Mouse (Mus musculus) kidney, adult 2 months (tissue): ENCODE data around the gene Slc25a26. TPM values are rescaled to one million over a fixed set of nuclear protein-coding genes. Genes with fewer than 3 reads are reported as not detected.

ENCODE experiments used
- DNase-seq: peaks from one replicate; pipeline ENCODE4 v3.0.0; 2021
- H3K27ac ChIP-seq: fragments of 200-500 bp; 2 replicates; pipeline ENCODE4 v1.5.1; 2012; ENCODE audit warnings: low read depth, low read length, control low read depth, inconsistent platforms; ENCODE audit not compliant: insufficient read depth
- H3K27me3 ChIP-seq: fragments of 200-500 bp; replicated peaks from 2 replicates; pipeline ENCODE4 v1.6.1; 2012; ENCODE audit warnings: mild to moderate bottlenecking, moderate library complexity, low read length, inconsistent platforms; ENCODE audit not compliant: control insufficient read depth, insufficient read depth
- H3K36me3 ChIP-seq: fragments of 200-500 bp; 2 replicates; pipeline ENCODE4 v1.6.1; 2012; ENCODE audit warnings: mild to moderate bottlenecking, moderate library complexity, low read length, inconsistent platforms; ENCODE audit not compliant: control insufficient read depth, insufficient read depth
- H3K4me1 ChIP-seq: fragments of 200-500 bp; 2 replicates; pipeline ENCODE4 v1.6.1; 2011; ENCODE audit warnings: low read length; ENCODE audit not compliant: control insufficient read depth, insufficient read depth
- H3K4me3 ChIP-seq: fragments of 200-500 bp; 2 replicates; pipeline ENCODE4 v1.5.1; 2011; ENCODE audit warnings: mild to moderate bottlenecking, low read depth, low read length, control low read depth; ENCODE audit not compliant: insufficient read depth
- CTCF ChIP-seq: fragments of 200-500 bp; conservative IDR thresholded peaks from 2 replicates; pipeline ENCODE4 v1.5.1; 2011; ENCODE audit warnings: low read depth, mild to moderate bottlenecking, control low read depth, low read length, moderate library complexity, mixed read lengths; ENCODE audit not compliant: insufficient read depth, insufficient read length
- POLR2A ChIP-seq: fragments of 200-500 bp; IDR thresholded peaks from one replicate; pipeline ENCODE4 v1.6.1; 2011; ENCODE audit warnings: low read depth, low read length, control low read depth
- WGBS: fragments of 180-500 bp; shearing (Covaris S2); methylation state at CpG from one replicate; pipeline ENCODE4 v1.1.7; 2018; 5-methylcytosine and 5-hydroxymethylcytosine counted together
- polyA plus RNA-seq: library from polyadenylated mRNA; depleted of rRNA; stranded (reverse); fragments of >200 nt; gene quantifications from 2 replicates; pipeline ENCODE4 v1.2.3, GENCODE M21; 2012; rRNA removed

The Slc25a26 gene
- polyA plus RNA-seq, 1 experiment = 18.3 TPM

GRCm38 (mm10) chr6:94653388-94654316 is 153.5 kb downstream of the Slc25a26 start:
- H3K4me1 ChIP-seq = peaks cover 34% of the 10 kb centered on the region
- peak; percentile 40 for DNase-seq
- TF ChIP-seq POLR2A = no peak
- no peak for TF ChIP-seq CTCF
- H3K27me3 ChIP-seq = no peaks in the 10 kb centered on the region
- no peak overlapping the region for H3K4me3 ChIP-seq
- H3K36me3 ChIP-seq = no peaks in the 10 kb centered on the region
- H3K27ac ChIP-seq = no peak overlapping the region
- WGBS = 54% methylated on average over 10 of the region's 10 CpGs

Other genes starting within 250 kb of the Slc25a26 start
- gene Magi1, start 216.4 kb upstream of the Slc25a26 start, polyA plus RNA-seq = 5.8 and 6.1 TPM in 2 replicates
- 12.1 and 14.1 TPM in 2 replicates for gene Lrig1, start 199.8 kb downstream of the Slc25a26 start, polyA plus RNA-seq